Mouse (Mus musculus) megakaryocyte, adult 5-6 weeks (primary cell): ENCODE data around the gene Car5a. TPM values are rescaled to one million over a fixed set of nuclear protein-coding genes. Genes with fewer than 3 reads are reported as not detected.

ENCODE experiments used
- ATAC-seq: 2 replicates; pipeline ENCODE4 v1.8.0; 2016; ENCODE audit warnings: mild to moderate bottlenecking, inconsistent platforms; ENCODE audit not compliant: poor library complexity, severe bottlenecking
- total RNA-seq, 2 experiments: library from RNA; stranded (forward) in 1 of 2; stranded (reverse) in 1 of 2; fragments of 153-499, 151-499 nt in 1 of 2; fragments of 221-1000, 200-1000 nt in 1 of 2; gene quantifications; 2 replicates each; pipeline versions ENCODE4 v1.2.3 to v1.2.4; 2015 to 2017

The Car5a gene
- total RNA-seq (2015) (not detected in 2 replicates), total RNA-seq (2017) (not detected in 2 replicates)

DNA sequence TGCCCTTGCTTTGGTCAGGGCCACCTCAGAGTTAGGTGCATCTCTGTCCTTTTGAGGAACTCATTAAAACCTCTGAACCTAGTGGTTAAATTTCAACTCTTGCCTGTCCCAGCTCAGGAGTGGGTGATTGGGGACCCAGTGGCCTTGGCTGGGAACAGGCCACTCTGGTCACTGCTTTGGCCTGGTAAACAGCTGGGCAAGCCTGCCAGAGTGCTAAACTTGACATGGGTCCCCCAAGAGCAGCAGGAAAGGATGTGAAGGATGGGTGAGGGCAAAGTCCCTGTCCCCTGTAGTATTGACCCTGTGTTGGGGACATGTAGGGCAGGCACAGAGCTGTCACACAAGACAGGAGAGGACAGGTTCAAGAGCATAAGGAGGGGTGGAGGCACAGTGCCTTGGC, at the start of gene Car5a:
TSS of gene Car5a (minus strand) at position 74 of the 400 bp plus-strand sequence.
- no peak for ATAC-seq

DNA sequence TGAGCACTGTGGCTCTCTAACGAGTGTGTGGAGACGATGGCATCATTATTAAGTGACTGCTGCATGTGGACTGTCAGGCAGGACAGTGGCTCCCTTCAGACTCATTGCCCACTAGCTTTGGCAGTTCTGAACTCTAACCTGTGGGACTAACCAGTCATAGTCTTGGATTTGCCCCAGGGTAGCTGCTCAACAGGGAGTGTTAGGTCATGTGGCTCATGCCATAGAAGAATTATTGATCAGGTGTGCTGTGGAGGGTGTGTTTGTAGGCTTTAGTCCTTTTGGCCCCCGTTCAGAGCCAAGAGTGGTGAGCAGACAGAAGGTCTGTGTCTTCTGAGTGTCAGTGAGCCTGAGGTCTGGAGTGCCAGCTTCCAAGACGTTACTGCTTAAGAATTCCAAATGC, 48.2 kb upstream of the Car5a start:
- no peak for ATAC-seq

DNA sequence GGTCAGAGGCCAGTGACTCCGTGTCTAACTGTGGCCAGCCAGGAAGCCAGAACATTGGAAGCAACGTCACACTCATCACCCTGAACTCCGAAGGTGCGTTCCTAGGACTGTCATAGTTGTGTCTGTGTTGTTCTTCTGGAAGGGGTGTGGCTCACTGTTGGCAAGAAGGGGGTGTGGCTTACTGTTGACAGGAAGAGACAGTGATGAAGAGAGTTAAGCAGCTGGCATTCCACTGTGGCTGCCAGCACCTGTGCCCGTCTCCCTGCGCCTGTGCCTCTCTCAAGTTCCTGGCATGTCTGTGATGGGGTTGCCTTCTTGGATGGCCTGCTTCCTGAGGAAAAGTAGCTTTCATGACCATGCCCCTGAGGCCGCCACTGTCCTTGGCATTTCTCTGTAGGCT, 46.9 kb upstream of the Car5a start:
- no peak for ATAC-seq

GRCm38 (mm10) chr8:121990506-121991255, 46.0 kb upstream of the Car5a start:
- ATAC-seq, result no peak

DNA sequence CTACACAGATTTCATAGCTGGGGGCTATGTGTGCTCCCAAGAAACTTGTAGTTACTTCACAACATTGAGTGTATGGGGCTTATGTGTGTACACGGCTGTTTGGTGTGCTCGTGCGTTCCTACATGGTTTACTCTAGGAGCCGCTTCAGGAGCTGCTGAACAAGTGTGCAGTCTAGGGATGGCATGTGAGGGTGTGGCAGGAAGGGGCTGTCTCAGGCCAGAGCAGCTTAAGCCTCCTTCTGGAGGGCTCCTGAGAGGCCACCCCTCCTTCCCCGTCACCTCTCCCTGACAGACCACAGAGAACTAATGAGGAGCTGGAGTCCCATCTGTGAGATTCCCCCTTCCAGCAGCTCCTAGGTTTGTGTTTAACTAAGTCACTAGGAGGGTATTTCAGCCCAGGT, 43.2 kb upstream of the Car5a start:
- ATAC-seq, result no peak

DNA sequence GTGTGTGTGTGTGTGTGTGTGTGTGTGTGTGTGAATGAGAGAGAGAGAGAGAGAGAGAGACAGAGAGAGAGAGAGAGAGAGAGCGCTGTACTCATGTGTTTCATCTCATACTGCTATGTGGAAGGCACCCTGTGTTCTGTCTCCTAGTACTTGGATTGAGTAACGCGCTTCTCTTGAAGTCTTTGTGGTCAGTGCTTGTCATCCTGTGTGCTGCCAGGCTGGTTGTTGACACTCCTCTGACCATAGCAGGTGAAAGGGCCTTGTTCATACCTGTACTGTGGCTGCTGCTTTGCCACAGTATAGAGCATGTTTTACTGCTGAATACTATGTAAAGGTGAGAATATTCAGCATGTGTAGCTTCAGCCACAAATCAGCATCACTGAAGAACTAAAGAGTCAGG, 41.0 kb upstream of the Car5a start:
- ATAC-seq, result no peak

DNA sequence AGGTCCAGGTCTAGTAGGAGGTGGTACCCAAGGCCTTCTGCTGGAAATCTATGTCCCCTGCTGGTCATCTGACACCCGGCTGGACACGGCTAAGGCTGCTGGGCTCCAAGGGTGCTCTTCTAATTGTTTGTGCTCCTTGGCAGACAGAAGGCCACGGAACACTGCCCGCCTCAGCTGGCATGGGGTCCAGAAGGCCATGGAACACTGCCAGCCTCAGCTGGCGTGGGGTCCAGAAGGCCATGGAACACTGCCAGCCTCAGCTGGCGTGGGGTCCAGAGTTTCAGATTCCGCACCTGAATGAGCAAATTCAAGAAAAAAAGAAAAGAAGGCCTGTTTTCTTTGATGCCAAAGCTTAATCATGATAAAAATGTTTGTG, 36.8 kb upstream of the Car5a start:
- ATAC-seq, result no peak

- ATAC-seq, result no peak
These were observed 36.3 kb upstream of the Car5a start for GRCm38 (mm10) chr8:121980792-121981519.

DNA sequence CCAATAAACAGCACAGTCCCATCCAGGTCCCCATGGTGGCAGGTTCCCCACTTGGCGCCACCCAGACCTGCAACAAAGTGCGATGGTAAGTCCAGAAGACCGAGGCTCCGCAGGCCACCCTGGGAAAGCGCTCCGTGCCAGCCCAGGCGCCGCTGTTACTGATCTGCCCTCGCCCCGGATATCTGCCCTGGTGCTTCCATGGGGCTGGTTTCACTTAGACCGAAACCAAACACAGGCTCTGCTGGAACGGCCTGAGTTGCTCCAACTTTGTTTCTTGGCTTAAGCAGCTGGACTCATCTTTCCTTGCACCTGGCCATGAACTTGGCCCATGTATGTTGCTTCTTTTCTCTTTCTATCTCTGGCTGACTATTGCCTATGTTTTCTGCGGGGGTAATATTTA, 34.0 kb upstream of the Car5a start:
- ATAC-seq, result no peak

- ATAC-seq, result 0 out of 2 replicates have a peak, but pooled peaks have one; percentile 56
These were observed 33.3 kb upstream of the Car5a start for GRCm38 (mm10) chr8:121977819-121978590.

GRCm38 (mm10) chr8:121973906-121974305, 29.2 kb upstream of the Car5a start:
- no peak for ATAC-seq

GRCm38 (mm10) chr8:121971488-121972058, 26.9 kb upstream of the Car5a start:
- peak; percentile 90 for ATAC-seq

DNA sequence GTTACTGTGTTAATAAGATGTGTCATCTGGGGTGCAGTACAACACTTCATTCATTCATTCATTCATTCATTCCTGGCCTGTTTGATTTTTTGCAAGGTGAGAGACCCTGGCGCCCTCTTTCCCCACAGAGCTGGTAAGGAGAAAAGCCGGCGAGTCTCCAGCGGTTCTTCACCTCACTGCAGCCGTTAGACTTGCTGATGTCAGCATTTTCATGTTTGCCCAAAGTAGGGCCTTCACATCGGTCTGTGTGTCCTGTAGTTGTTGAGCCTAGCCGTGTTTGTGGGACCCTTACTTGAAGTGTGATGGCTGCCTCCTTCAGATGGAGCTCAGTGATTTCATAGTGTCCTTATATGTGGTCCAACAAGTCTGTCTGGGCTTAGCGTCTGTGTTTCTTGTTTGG, 25.5 kb upstream of the Car5a start:
- ATAC-seq, result no peak

GRCm38 (mm10) chr8:121968542-121968941, 23.8 kb upstream of the Car5a start:
- ATAC-seq, result no peak

DNA sequence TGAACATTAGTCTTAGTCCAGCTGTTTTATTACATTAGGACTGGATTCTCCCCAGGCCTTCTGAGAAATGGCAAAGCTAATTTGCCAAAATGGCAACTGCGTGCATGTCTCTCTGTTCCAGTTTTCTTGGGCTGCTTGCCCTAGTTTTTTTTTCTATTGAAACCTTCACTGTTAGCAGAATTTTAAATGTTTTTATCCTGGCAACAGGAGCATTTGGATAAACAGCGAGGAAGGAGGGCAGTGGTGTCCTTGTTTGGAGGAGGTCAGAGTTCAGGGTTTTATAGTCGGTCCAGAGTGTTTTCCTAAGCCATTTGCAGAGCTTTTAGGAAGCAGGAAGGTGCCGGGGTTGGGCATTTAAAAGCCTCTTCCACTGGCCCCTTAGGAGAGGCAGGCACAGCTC, 23.3 kb upstream of the Car5a start:
- ATAC-seq, result no peak

DNA sequence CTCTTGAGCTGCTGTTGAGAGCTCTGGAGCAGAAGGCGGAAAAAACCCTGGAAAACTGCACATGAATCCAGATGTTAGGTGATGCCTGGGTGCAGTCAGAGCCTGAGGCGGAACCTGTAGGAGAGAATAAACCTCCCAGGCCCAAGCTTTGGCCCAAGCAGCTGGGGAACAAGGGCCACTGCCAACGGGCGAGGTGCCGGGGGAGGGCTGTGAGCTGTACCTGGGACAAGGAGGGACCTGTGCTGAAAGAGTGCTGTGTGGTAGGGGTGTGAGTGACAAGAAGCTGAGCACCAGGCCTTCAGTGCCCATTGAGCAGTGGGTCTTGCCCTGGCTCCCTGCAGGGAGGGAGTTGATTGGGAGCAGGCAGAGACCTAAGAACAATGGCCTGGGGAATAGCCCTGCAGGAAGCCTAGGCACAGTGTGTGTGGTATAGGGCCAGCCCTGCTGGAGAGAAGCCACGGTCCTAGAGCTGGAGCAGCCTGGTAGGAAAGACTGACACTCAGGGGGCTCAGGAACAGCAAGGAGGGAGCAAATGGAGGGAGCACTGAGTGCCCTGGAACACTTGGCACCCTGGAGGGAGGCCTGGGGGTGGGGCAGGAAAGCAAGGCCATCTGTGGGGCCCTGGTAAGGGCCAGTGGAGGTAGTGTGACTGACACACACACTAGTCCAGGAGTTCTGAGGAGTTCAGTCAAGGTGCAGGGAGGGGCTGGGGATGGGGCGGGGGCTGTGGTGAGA, 22.2 kb upstream of the Car5a start:
- ATAC-seq, result no peak

- no peak for ATAC-seq
These were observed 21.4 kb upstream of the Car5a start for GRCm38 (mm10) chr8:121966110-121966509.

DNA sequence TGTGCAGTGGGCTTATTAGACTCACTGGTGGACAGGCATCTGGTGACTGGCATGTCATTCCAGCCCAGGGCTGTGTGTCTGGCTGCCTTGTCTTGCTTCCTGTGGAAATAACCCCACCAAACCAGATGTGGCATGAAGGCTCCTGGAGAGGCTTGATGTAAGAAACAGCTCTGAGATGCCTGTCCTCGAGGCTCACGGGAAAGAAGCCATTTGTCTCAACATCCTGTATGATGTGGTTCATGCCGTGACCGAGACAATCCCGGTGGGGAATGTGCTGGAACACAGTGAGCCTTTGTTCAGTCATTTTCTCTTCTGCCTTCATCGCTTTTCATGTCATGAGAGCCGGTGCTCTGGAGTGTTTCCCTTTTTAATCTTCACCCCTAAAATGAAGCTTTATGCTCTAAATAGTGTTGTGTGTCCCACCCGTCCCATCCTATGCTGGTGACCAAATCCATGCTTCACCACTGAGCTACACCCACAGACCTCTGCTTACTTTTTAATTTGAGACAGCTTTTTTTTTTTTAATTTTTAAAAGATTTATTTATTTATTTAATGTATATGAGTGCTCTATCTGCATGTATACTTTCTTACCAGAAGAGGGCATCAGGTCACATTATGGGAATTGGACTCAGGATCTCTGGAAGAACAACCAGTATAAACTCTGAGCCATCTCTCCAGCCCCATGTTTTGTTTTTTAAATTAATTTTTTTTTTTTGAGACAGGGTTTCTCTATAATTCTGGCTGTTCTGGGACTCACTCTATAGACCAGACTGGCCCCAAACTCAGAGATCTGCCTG, 20.2 kb upstream of the Car5a start:
- ATAC-seq, result no peak

DNA sequence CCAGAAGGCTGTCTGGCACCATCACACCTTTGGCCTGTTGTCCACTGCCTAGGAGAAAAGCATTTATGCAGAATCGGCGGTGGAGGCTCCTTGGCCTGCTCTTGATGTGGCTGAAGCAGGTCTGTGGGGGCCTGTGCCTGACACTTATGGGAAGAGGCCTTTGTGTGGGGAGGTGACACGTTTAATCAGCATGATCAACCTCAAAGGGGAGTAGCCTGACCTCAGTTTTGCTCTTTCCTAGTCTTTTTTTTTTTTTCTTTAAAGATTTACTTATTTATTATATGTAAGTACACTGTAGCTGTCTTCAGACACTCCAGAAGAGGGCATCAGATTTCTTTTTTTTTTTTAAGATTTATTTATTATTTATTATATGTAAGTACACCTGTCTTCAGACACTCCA, 18.2 kb upstream of the Car5a start:
- no peak for ATAC-seq

DNA sequence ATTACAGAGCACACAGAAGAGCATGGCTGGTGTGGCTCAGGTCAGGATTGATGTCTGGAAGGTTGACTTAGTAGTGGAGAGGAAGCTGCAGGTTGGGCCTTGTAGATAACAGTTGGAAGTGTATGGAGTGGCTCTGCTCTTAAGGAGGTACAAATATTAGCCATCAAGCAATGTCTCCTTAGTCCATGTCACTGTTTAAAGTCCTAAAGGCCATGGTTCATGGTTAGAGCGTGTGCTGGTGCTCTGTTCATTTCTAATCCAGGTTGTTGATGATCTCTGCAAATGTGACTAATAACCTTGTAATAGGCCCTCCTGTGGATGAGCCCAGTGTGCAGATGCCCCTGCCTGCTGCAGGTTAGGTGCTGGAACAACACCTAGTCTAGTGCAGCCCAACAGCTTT, 13.7 kb upstream of the Car5a start:
- ATAC-seq, result no peak
